Mouse (Mus musculus) liver, adult 2 months (tissue): ENCODE results near the gene Poc1a. TPM values are rescaled to one million over a fixed set of nuclear protein-coding genes. Genes with fewer than 3 reads are reported as not detected.
A peak's percentile ranks its signal among the peaks of the same experiment; 100 is the strongest.

Source experiments
- DNase-seq: peaks from one replicate; pipeline ENCODE4 v3.0.0-alpha.2; 2011; ENCODE audit warnings: low read depth, low spot score; ENCODE audit errors: extremely low read depth
- H3K27ac ChIP-seq: fragments of 200-500 bp; replicated peaks from 2 replicates; pipeline ENCODE4 v1.5.1; 2012; ENCODE audit warnings: low read depth, mild to moderate bottlenecking, control low read depth, inconsistent platforms, low read length; ENCODE audit not compliant: insufficient read depth
- H3K27me3 ChIP-seq: fragments of 200-500 bp; 2 replicates; pipeline ENCODE4 v1.6.1; 2012; ENCODE audit warnings: mild to moderate bottlenecking, moderate library complexity, low read length, inconsistent platforms; ENCODE audit not compliant: control insufficient read depth, insufficient read depth
- H3K36me3 ChIP-seq: fragments of 200-500 bp; 2 replicates; pipeline ENCODE4 v1.6.1; 2012; ENCODE audit warnings: low read length, inconsistent platforms; ENCODE audit not compliant: control insufficient read depth, insufficient read depth
- H3K4me1 ChIP-seq: fragments of 200-500 bp; 2 replicates; pipeline ENCODE4 v1.6.1; 2011; ENCODE audit warnings: low read length; ENCODE audit not compliant: control insufficient read depth, insufficient read depth
- H3K4me3 ChIP-seq: fragments of 200-500 bp; 2 replicates; pipeline ENCODE4 v1.5.1; 2011; ENCODE audit warnings: low read depth, mild to moderate bottlenecking, control low read depth, low read length, moderate library complexity; ENCODE audit not compliant: insufficient read depth
- H3K79me2 ChIP-seq: fragments of 200-500 bp; 2 replicates; pipeline ENCODE4 v1.6.1; 2012; ENCODE audit warnings: inconsistent platforms, mild to moderate bottlenecking, low read length, moderate library complexity; ENCODE audit not compliant: control insufficient read depth, insufficient read depth
- H3K9ac ChIP-seq: fragments of 200-500 bp; 2 replicates; pipeline ENCODE4 v1.6.1; 2012; ENCODE audit warnings: low read depth, mild to moderate bottlenecking, control low read depth, inconsistent platforms, low read length
- CTCF ChIP-seq: fragments of 200-500 bp; IDR thresholded peaks from 2 replicates; pipeline ENCODE4 v1.5.1; 2011; ENCODE audit warnings: low read depth, low read length, control low read depth
- POLR2A ChIP-seq: fragments of 200-500 bp; IDR thresholded peaks from 2 replicates; pipeline ENCODE4 v1.6.1; 2011; ENCODE audit warnings: low read length, control low read depth; ENCODE audit not compliant: insufficient read depth; ENCODE audit errors: extremely low read depth
- WGBS: fragments of 180-500 bp; shearing (Covaris S2); methylation state at CpG from one replicate; pipeline ENCODE4 v1.1.7; 2018; 5-methylcytosine and 5-hydroxymethylcytosine counted together
- polyA plus RNA-seq: library from polyadenylated mRNA; depleted of rRNA; stranded (reverse); fragments of >200 nt; gene quantifications from 2 replicates; pipeline ENCODE4 v1.2.3, GENCODE M21; 2012
- total RNA-seq: library from RNA; depleted of rRNA; stranded (reverse); fragments of >200 nt; gene quantifications from 2 replicates; pipeline ENCODE4 v1.2.3, GENCODE M21; 2014

Poc1a gene
- total and polyA plus RNA-seq, 2 experiments = 1.8 to 3.9 TPM

GRCm38 (mm10) chr9:106361140-106361539, 80.3 kb downstream of the Poc1a start:
- no peaks in the 10 kb centered on the region for H3K27me3 ChIP-seq
- no peaks in the 10 kb centered on the region for H3K4me1 ChIP-seq
- no peak overlapping the region for H3K9ac ChIP-seq
- no peak for TF ChIP-seq CTCF
- TF ChIP-seq POLR2A = no peak
- no peak for DNase-seq
- no peaks in the 10 kb centered on the region for H3K79me2 ChIP-seq
- WGBS = 83% methylated on average over 6 of the region's 6 CpGs
- H3K36me3 ChIP-seq = no peaks in the 10 kb centered on the region
- H3K4me3 ChIP-seq = no peak overlapping the region
- H3K27ac ChIP-seq = no peak overlapping the region

- Histone ChIP-seq H3K36me3 (no peaks in the 10 kb centered on the region), H3K9ac (no peak overlapping the region), H3K27me3 (no peaks in the 10 kb centered on the region), H3K4me3 (no peak overlapping the region), H3K79me2 (peaks cover 5% of the 10 kb centered on the region; the same call in 1 of the 2 replicates), H3K27ac (no peak overlapping the region), H3K4me1 (peaks cover 4% of the 10 kb centered on the region)
- 77% methylated on average over 7 of the region's 7 CpGs for WGBS
- TF ChIP-seq CTCF (no peak), POLR2A (no peak)
- peak; percentile 2 for DNase-seq
Observed at GRCm38 (mm10) chr9:106365333-106365732, 84.5 kb downstream of the Poc1a start.

- WGBS = 84% methylated on average over 1 of the region's 1 CpGs
Observed at GRCm38 (mm10) chr9:106366188-106366587, 85.3 kb downstream of the Poc1a start.

DNA sequence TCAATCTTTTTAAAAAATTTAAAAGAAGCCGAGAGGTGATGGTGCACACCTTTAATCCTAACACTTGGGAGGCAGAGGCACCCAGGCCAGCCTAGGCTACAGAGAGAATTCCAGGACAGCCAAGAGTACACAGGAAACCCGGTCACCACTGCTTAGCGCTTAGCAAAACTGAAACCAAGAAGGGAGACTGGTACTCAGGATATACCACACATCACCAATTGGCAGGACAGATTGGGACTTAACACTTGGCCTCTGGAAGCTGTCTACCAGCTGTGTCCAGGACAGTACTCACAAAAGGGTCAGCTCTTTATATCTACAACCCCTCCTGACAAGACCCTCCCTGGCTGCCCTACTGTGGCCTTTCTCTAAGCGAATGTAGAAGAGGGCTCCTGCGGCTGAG, 86.1 kb downstream of the Poc1a start:
- peaks cover 5% of the 10 kb centered on the region; the same call in 1 of the 2 replicates for H3K79me2 ChIP-seq
- H3K4me1 ChIP-seq = peaks cover 7% of the 10 kb centered on the region
- H3K27ac ChIP-seq = 0 out of 2 replicates have a peak overlapping the region, but pooled peaks have one; percentile 4
- peak; percentile 33 for DNase-seq
- H3K9ac ChIP-seq = peak overlapping the region; percentile 46; the same call in 1 of the 2 replicates
- H3K4me3 ChIP-seq = peak overlapping the region; percentile 48; the same call in 1 of the 2 replicates
- H3K27me3 ChIP-seq = no peaks in the 10 kb centered on the region
- 17% methylated on average over 5 of the region's 5 CpGs for WGBS
- TF ChIP-seq POLR2A (no peak), CTCF (no peak)
- H3K36me3 ChIP-seq = no peaks in the 10 kb centered on the region

More at GRCm38 (mm10) chr9:106366188-106366587, 85.3 kb downstream of the Poc1a start:
- no peak for DNase-seq
- no peak overlapping the region for H3K4me3 ChIP-seq
- no peak overlapping the region for H3K27ac ChIP-seq
- H3K9ac ChIP-seq = no peak overlapping the region
- TF ChIP-seq POLR2A (no peak), CTCF (no peak)
- no peaks in the 10 kb centered on the region for H3K27me3 ChIP-seq
- no peaks in the 10 kb centered on the region for H3K36me3 ChIP-seq
- H3K79me2 ChIP-seq = peaks cover 5% of the 10 kb centered on the region; the same call in 1 of the 2 replicates
- peaks cover 4% of the 10 kb centered on the region for H3K4me1 ChIP-seq

- under 1% methylated on average over 36 of the region's 36 CpGs for WGBS
- Histone ChIP-seq H3K27me3 (no peaks in the 10 kb centered on the region), H3K4me1 (peaks cover 7% of the 10 kb centered on the region), H3K79me2 (peaks cover 5% of the 10 kb centered on the region; the same call in 1 of the 2 replicates), H3K27ac (peak overlapping the region; percentile 84), H3K4me3 (peak overlapping the region; percentile 74), H3K36me3 (no peaks in the 10 kb centered on the region), H3K9ac (peak overlapping the region; percentile 77)
- peak; percentile 94 for DNase-seq
- TF ChIP-seq CTCF (no peak), POLR2A (0 out of 2 replicates have a peak, but pooled peaks have one; percentile 26)
Observed at GRCm38 (mm10) chr9:106367592-106368111, 86.8 kb downstream of the Poc1a start.

DNA sequence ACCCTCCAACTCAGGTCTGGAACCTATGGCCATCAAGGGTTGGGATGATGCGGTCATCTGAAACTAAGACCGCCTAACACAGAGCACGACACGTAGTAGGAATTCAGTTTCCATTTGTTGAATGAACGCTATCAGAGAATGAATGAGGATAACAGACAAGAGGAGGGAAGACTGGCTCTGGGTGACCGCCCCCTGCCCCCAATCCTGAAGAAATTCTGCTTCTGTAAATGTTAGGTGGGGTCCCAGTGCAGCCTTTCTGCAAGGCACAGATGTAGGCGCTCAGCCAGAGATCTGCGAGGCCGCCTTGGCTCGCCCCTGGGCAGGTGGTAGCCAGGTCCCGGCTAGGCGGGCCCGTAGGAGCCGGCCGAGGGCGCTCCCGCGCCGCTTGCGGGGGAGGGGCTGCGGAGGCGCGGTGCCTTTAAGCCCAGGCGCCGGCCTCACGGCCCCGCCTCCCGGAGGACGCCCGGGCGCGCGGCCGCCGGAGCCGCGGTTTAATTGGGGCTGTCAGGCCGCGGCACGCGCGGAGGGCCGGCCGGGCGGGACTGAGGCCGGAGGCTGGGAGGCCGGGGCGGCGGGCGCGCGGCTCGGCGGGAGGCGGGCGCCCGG, 87.4 kb downstream of the Poc1a start, which contains the start of gene Dusp7:
Gene Dusp7, plus strand, starts transcription at position 521 of the 606 bp plus-strand sequence.
- Histone ChIP-seq H3K27me3 (no peaks in the 10 kb centered on the region), H3K27ac (peak within 1 kb of the TSS; percentile 84), H3K9ac (peak within 1 kb of the TSS; percentile 77), H3K79me2 (peaks cover 5% of the 10 kb centered on the region; the same call in 1 of the 2 replicates), H3K4me3 (peak within 1 kb of the TSS; percentile 74), H3K36me3 (no peaks in the 10 kb centered on the region), H3K4me1 (peaks cover 9% of the 10 kb centered on the region)
- TF ChIP-seq CTCF (no peak), POLR2A (peak; percentile 62)
- under 1% methylated on average over 55 of the region's 57 CpGs for WGBS
- DNase-seq = peak; percentile 51
